Mouse (Mus musculus) megakaryocyte-erythroid progenitor cell, adult 5-6 weeks (primary cell): ENCODE results near the gene Smurf2. TPM values are rescaled to one million over a fixed set of nuclear protein-coding genes. Genes with fewer than 3 reads are reported as not detected.

ENCODE experiments used
- ATAC-seq: replicated peaks from 2 replicates; pipeline ENCODE4 v1.8.0; 2016; ENCODE audit warnings: mild to moderate bottlenecking, inconsistent platforms; ENCODE audit not compliant: severe bottlenecking, poor library complexity, low FRiP score, low TSS enrichment
- total RNA-seq, 2 experiments: library from RNA; stranded (forward) in 1 of 2; stranded (reverse) in 1 of 2; fragments of 200-1000, 215-1000 nt in 1 of 2; fragments of >200 nt in 1 of 2; fragmentation: Nextera tagmentation in 1 of 2; gene quantifications; 2 replicates each; pipeline ENCODE4 v1.2.3; 2014 to 2017

Smurf2 gene
- total RNA-seq (2014; fragmentation: Nextera tagmentation) = 12.0 and 13.1 TPM in 2 replicates
- 22.0 and 24.5 TPM in 2 replicates for total RNA-seq (2017)

- peak; percentile 94 for ATAC-seq
These were observed at the start of gene Smurf2 for GRCm38 (mm10) chr11:106920551-106921379. Gene Smurf2 (minus strand): TSS chr11:106920715.

DNA sequence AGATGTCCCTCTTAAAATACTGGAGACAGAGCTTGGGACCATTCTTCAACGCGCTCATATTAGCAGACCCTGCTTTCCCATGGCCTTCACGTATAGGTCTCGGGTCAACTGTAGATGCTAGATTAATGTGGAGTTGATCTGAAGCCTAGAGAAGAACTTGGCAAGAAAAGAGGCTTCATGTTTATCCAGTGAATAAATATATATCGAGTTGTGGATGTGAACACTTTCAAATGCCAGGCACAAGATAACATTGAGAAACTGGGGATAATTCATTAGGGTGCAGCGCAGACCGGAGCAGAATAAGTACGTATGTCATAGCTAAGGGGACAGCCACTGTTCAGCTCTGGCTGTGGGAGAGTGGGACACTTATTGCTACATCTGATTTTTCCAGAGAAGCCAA is 49.3 kb upstream of the Smurf2 start:
- ATAC-seq = no peak

- no peak for ATAC-seq
These were observed 47.1 kb upstream of the Smurf2 start for GRCm38 (mm10) chr11:106967630-106968029.

GRCm38 (mm10) chr11:106965881-106966280 is 45.4 kb upstream of the Smurf2 start:
- no peak for ATAC-seq

DNA sequence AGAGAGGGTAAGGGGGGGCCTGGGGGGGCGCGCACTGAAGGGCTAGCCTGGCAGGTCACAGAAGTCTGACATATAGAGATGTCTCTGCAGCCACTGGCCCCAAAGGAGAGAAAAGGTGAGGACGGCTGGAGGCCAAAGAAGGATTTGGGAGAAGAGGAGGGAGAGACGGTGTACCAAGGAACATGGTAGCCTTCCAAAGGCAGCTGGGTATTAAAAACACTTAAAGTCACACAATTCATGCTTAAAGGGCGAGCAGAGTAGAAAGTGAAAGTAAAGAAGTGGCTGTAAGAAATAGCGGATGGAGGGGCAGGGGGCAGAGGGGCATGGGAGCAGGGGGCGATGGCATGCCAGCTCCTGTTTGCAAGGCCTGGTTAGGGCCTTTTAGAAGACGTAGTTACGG is 41.8 kb upstream of the Smurf2 start:
- no peak for ATAC-seq

DNA sequence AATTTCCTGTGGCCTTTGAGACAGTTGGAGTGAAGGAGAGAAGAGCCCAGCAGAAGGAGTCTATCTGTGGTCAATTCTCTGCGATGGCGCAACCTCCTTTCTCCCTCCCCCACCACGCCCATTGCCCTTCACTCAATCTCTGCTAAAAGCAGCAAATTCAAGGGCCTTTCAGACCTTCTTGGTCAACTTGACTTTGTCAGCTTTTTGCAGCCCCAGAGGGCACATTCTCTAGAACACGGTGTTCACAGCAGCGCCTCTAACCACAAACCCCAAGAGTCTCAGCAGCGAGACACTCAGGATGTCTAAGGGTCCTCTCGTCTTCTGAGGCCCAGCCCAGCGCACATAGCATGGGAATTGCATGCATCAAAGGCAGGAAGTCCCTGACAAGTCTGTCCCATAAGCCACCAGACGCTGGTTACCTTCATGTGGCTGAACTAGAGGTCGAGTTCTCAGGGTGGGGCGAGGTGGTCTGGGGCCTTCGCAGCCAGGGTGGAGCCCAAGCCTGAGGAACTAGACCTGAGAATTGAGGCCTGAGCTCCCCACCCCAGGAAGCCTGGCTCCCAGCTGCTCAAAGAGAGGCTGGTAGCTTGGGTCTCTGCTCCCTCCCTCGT is 41.1 kb upstream of the Smurf2 start:
- ATAC-seq = no peak

GRCm38 (mm10) chr11:106959121-106959520 is 38.6 kb upstream of the Smurf2 start:
- no peak for ATAC-seq

- ATAC-seq = no peak
These were observed 38.0 kb upstream of the Smurf2 start for GRCm38 (mm10) chr11:106958407-106959071.

GRCm38 (mm10) chr11:106957271-106957980 is 36.9 kb upstream of the Smurf2 start:
- ATAC-seq = 0 out of 2 replicates have a peak, but pooled peaks have one; percentile 21

- ATAC-seq = no peak
These were observed 34.1 kb upstream of the Smurf2 start for GRCm38 (mm10) chr11:106954566-106954965.

DNA sequence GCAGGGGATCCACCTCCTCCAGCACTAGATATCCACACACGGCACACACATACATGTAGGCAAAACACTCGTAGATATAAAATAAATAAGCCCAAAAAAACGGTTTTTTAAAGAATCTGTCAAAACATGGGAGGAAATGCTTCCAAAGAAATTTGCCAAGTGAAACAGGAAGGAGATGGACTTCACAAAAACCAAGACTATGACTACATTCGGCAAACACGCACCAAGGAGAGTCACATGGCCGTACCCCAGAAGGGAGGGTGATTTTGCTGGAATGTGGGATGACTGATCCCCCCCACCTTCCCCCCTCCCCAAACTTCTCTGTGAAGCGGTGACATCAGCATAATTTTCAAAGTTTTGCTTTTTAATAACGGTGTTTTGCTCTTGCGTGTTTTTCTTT is 33.6 kb upstream of the Smurf2 start:
- ATAC-seq = no peak

GRCm38 (mm10) chr11:106937306-106937705 is 16.8 kb upstream of the Smurf2 start:
- no peak for ATAC-seq

DNA sequence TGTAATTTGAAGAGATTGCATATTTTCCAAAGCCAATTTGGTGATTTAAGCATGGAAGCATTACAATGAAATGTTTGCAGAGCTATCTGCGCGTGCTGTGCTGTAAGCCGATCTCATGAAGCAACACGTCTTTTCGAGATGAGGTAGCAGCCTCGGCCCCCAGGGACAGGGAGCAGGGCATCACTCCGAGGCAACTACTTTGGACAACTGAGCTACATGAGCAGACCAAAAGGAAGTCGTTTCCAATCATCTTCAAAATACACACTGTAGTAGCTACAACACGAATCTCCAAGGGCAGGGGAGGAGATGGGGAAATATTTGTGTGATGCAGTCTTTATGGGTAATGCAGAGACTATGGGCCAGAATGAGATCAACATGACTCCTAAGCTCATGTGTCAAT is 9.9 kb upstream of the Smurf2 start:
- no peak for ATAC-seq

GRCm38 (mm10) chr11:106928935-106929334 is 8.4 kb upstream of the Smurf2 start:
- ATAC-seq = no peak

DNA sequence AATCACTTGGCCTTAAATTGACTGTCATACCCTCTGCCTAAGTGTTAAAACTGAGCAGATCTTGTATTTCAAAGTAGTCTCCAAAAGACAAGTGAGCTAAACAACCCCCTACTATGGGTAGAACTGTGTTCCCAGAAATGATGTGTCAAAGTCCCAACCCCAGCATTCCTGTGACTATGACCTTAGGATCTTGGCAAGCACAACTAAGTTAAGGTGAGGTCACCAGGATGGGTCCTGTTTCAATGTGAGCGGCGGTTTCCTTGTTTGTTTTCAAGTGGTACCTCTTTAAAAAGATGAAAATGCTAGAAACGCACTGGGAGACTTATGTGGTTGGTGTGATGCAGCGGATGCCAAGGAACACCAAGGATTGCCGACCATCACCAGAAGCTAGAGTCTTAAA is 7.4 kb upstream of the Smurf2 start:
- ATAC-seq = no peak

DNA sequence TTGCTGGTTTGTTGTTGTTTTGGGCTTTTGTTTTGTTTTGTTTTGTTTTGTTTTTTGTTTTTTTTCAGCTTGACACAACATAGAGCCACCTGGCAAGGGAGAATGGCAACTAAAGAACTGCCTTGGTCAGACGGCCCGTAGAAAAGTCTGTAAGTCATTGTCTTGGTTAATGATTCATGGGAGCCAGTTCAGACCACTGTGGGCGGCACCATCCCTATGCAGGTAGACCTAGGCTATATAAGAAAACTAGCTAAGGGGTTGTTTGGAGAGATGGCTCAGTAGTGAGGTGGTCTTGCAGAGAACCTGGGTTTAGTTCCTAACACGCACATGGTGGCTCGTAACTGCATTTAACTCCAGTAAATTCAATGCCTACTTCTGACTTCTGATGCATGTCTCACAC is 6.7 kb upstream of the Smurf2 start:
- no peak for ATAC-seq

- peak; percentile 55; the same call in 1 of the 2 replicates for ATAC-seq
These were observed 6.2 kb upstream of the Smurf2 start for GRCm38 (mm10) chr11:106926732-106927131.

DNA sequence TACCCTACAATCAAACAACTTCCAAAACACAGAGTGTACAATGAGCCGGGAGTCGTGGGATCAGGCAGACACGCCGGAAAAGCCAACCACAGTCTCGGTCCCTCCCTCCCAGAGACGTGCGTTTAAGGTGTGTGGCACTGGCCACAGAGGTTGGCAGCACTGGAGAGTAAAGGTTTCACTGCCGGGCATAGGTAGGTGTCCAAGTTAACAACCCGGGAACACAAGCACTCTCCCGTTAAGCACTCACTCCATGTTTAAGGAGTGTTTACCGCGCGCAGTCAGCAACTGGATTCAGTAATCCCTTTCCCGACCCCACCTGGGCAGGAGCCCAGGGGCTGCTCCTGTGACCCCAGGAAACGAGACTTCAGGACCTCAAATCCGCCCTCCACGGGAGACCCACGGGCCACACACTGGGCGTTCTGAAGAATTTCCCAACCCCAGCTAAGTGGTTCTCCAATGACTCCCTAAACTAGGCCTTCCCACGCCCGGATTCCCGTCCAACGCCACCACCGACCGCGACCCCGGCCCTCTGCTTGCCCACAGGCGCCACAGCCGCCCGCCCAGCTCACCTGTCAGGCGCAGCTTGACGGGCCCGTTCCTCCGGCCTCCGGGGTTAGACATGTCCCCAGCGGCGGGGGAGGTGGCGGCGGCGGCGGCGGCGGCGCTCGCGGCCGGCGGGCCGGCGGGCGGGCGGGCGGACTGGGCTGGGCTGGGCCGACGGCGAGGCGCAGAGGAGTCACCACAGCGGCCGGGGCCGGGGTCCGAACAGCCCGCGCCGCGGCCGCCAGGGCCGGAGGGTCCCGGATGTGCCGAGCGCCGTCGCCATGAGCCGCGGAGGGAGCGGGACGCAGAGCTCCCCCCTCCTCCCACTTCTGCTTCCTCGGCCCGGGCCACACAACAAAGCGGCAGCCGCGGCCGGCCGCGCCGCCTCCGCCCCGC is 634 bp downstream of the Smurf2 start:
- peak; percentile 38 for ATAC-seq

DNA sequence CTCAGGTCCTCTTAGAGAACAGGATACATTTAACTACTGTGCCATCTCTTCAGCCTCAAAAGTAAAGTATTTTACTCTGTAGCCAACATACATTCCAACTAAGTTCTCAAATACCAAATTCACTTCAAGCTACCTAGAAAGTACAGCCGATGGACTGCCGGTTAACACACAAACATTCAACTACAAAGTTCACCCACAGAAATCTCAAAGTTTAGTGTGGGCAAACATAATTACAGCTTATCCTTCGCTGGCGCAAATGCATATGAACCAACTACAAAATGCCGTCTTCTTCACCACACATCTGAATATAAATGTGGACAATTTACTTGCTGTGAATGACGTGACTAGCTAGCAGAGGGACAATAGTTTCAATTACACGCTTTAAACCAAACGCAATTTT is 1.6 kb downstream of the Smurf2 start:
- ATAC-seq = no peak
